Mouse (Mus musculus) myocyte (in vitro differentiated cells): ENCODE measurements at regions not wholly inside any gene's neighbourhood (a gene's known extent, or its start where the extent isn't known, plus 50 kb on each side); places are given as distances from the start of the nearest gene placed in this dataset.
"Not testable (repeated sequence)": the region's sequence is repeated elsewhere in the genome, so short reads cannot be mapped to it uniquely, and the experiment has no call there.

ENCODE experiments used
- H3K27me3 ChIP-seq: one replicate; pipeline ENCODE4 v1.6.1; 2011; ENCODE audit not compliant: control insufficient read depth, insufficient read depth, insufficient read length
- H3K36me3 ChIP-seq: one replicate; pipeline ENCODE4 v1.6.1; 2011; ENCODE audit not compliant: control insufficient read depth, insufficient read depth
- H3K4me2 ChIP-seq: one replicate; pipeline ENCODE4 v1.6.1; 2011; ENCODE audit warnings: low read depth, control low read depth
- H3K4me3 ChIP-seq: one replicate; pipeline ENCODE4 v1.5.1; 2011; ENCODE audit warnings: mild to moderate bottlenecking, control low read depth, moderate library complexity
- H3K79me2 ChIP-seq: one replicate; pipeline ENCODE4 v1.6.1; 2011; ENCODE audit not compliant: control insufficient read depth, insufficient read depth
- H3ac ChIP-seq: one replicate; pipeline ENCODE4 v1.6.1; 2011; ENCODE audit not compliant: control insufficient read depth, insufficient read length
- CEBPB ChIP-seq: IDR thresholded peaks from 2 replicates; pipeline ENCODE4 v1.6.1; 2011; ENCODE audit warnings: mild to moderate bottlenecking, moderate library complexity; ENCODE audit not compliant: poor library complexity, insufficient read depth, severe bottlenecking
- E2F4 ChIP-seq: IDR thresholded peaks from one replicate; pipeline ENCODE4 v1.6.1; 2011; ENCODE audit warnings: mild to moderate bottlenecking, control low read depth, moderate library complexity; ENCODE audit not compliant: insufficient read depth
- MAX ChIP-seq: IDR thresholded peaks from one replicate; pipeline ENCODE4 v1.6.1; 2011; ENCODE audit warnings: low read depth, mild to moderate bottlenecking, control low read depth
- MYOD1 ChIP-seq, 3 experiments: IDR thresholded peaks; one replicate each; pipeline ENCODE4 v1.6.1; 2011; ENCODE audit warnings: control low read depth in 2 of 3, low read depth in 2 of 3, mild to moderate bottlenecking in 2 of 3, moderate library complexity in 1 of 3; ENCODE audit not compliant: insufficient read length in 2 of 3, control insufficient read depth in 1 of 3
- MYOG ChIP-seq, 3 experiments: IDR thresholded peaks; one replicate each; pipeline ENCODE4 v1.6.1; 2011; ENCODE audit warnings: control low read depth in 2 of 3, low read depth in 2 of 3, mild to moderate bottlenecking in 2 of 3; ENCODE audit not compliant: insufficient read length in 2 of 3, control insufficient read depth in 1 of 3, insufficient read depth in 1 of 3
- POLR2A ChIP-seq: IDR thresholded peaks from one replicate; pipeline ENCODE4 v1.6.1; 2011; ENCODE audit warnings: low read depth, mild to moderate bottlenecking, control low read depth, moderate library complexity; ENCODE audit not compliant: insufficient read length
- POLR2AphosphoS2 ChIP-seq: IDR thresholded peaks from one replicate; pipeline ENCODE4 v1.6.1; 2011; ENCODE audit warnings: low read depth, control low read depth; ENCODE audit not compliant: insufficient read length
- REST ChIP-seq: IDR thresholded peaks from one replicate; pipeline ENCODE4 v1.6.1; 2011; ENCODE audit warnings: mild to moderate bottlenecking, control low read depth, moderate library complexity; ENCODE audit not compliant: insufficient read depth, insufficient read length
- SRF ChIP-seq: IDR thresholded peaks from one replicate; pipeline ENCODE4 v1.6.1; 2011; ENCODE audit warnings: low read depth; ENCODE audit not compliant: control insufficient read depth, insufficient read length
- TCF12 ChIP-seq: IDR thresholded peaks from one replicate; pipeline ENCODE4 v1.6.1; 2011; ENCODE audit warnings: mild to moderate bottlenecking, control low read depth; ENCODE audit not compliant: poor library complexity, insufficient read depth, severe bottlenecking
- TCF3 ChIP-seq: IDR thresholded peaks from one replicate; pipeline ENCODE4 v1.6.1; 2011; ENCODE audit warnings: low read depth, control low read depth; ENCODE audit not compliant: insufficient read length
- USF1 ChIP-seq: IDR thresholded peaks from one replicate; pipeline ENCODE4 v1.6.1; 2011; ENCODE audit warnings: low read depth, mild to moderate bottlenecking, control low read depth, moderate library complexity

GRCm38 (mm10) chr15:60303501-60303900 is 287.1 kb upstream of the 4933412E24Rik start:
- no peak for TF ChIP-seq MYOG (IDR thresholded peaks at IDR 0.05; ENCODE audit: control insufficient read depth in 1 of 3, insufficient read depth in 1 of 3, insufficient read length in 2 of 3, low read depth in 2 of 3)
- TF ChIP-seq POLR2A, result no peak
- TF ChIP-seq SRF, result no peak
- TF ChIP-seq TCF12, result no peak
- no peak for TF ChIP-seq POLR2AphosphoS2
- no peak for TF ChIP-seq REST
- no peak for TF ChIP-seq MAX
- no peak for TF ChIP-seq MYOD1 (IDR thresholded peaks at IDR 0.05; ENCODE audit: control insufficient read depth in 1 of 3, insufficient read length in 2 of 3, low read depth in 2 of 3)
- no peak for TF ChIP-seq TCF3
- TF ChIP-seq USF1, result no peak

DNA sequence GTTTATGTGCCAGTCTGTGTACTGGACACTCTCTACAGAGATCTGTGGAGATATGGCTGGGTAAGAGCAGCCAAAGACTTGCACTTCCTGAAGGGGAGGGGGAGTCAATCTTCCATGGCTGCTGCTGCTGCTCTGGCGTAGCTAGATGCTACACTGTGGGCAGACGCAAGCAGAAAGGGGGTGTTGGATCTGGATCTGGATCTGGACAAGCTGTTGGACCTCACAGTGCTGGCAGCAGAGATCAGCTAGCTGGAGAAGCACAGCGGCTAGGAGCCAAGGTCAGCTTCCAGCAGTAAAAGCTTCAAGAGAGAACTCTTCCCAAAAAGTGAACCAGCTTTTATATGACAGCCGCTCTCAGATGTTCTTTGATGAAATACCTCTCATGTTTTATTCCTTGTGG is 285.5 kb upstream of the 4933412E24Rik start:
- H3K4me3 ChIP-seq, result no peak overlapping the region
- H3ac ChIP-seq, result no peak overlapping the region
- no peaks in the 10 kb centered on the region for H3K27me3 ChIP-seq
- H3K36me3 ChIP-seq, result no peaks in the 10 kb centered on the region
- no peaks in the 10 kb centered on the region for H3K79me2 ChIP-seq
- H3K4me2 ChIP-seq, result no peak overlapping the region
- TF ChIP-seq USF1 (no peak), MYOD1 (IDR thresholded peaks at IDR 0.05; ENCODE audit: control insufficient read depth in 1 of 3, insufficient read length in 2 of 3, low read depth in 2 of 3) (no peak), TCF12 (no peak), POLR2A (no peak), MYOG (IDR thresholded peaks at IDR 0.05; ENCODE audit: control insufficient read depth in 1 of 3, insufficient read depth in 1 of 3, insufficient read length in 2 of 3, low read depth in 2 of 3) (no peak), POLR2AphosphoS2 (no peak), REST (no peak), MAX (no peak), E2F4 (no peak), TCF3 (no peak), CEBPB (no peak), SRF (no peak)

More at GRCm38 (mm10) chr15:60303501-60303900, 287.1 kb upstream of the 4933412E24Rik start:
- Histone ChIP-seq H3ac (no peak overlapping the region), H3K27me3 (no peaks in the 10 kb centered on the region), H3K36me3 (no peaks in the 10 kb centered on the region), H3K79me2 (no peaks in the 10 kb centered on the region), H3K4me2 (no peak overlapping the region), H3K4me3 (no peak overlapping the region)

- no peak for TF ChIP-seq MYOG (IDR thresholded peaks at IDR 0.05; ENCODE audit: control insufficient read depth in 1 of 3, insufficient read depth in 1 of 3, insufficient read length in 2 of 3, low read depth in 2 of 3)
- no peak for TF ChIP-seq TCF12
- TF ChIP-seq MAX, result no peak
- TF ChIP-seq POLR2A, result no peak
- no peak for TF ChIP-seq CEBPB
- no peak for TF ChIP-seq USF1
- TF ChIP-seq SRF, result no peak
- TF ChIP-seq MYOD1 (IDR thresholded peaks at IDR 0.05; ENCODE audit: control insufficient read depth in 1 of 3, insufficient read length in 2 of 3, low read depth in 2 of 3), result no peak
- no peak for TF ChIP-seq TCF3
- TF ChIP-seq POLR2AphosphoS2, result no peak
- TF ChIP-seq E2F4, result no peak
- TF ChIP-seq REST, result no peak
- Histone ChIP-seq H3ac (no peak overlapping the region), H3K4me2 (no peak overlapping the region), H3K79me2 (no peaks in the 10 kb centered on the region), H3K36me3 (no peaks in the 10 kb centered on the region), H3K4me3 (no peak overlapping the region), H3K27me3 (no peaks in the 10 kb centered on the region)
Observed at GRCm38 (mm10) chr15:60285321-60285720, 268.9 kb upstream of the 4933412E24Rik start.

DNA sequence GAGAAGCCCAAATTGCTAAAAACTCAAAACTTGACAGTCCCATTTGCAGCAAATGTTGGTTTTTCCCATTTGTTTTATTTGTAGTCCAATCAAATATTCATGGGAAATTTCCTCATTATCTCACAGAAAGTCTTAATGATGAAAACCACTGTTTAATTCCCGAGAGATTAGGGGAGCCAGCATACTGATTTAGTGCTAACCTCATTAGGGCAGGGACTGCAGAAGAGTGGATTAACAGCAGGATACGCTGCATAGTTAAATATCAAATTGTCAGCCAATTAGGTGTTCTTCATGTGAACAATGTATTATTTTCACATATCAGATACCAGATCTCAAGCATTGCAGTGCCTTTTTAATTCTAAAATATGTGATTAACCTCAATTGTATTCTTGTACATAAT is 264.0 kb upstream of the 4933412E24Rik start:
- TF ChIP-seq USF1 (no peak), POLR2A (no peak), MYOG (IDR thresholded peaks at IDR 0.05; ENCODE audit: control insufficient read depth in 1 of 3, insufficient read depth in 1 of 3, insufficient read length in 2 of 3, low read depth in 2 of 3) (no peak), SRF (no peak), REST (no peak), CEBPB (no peak), MAX (no peak), MYOD1 (IDR thresholded peaks at IDR 0.05; ENCODE audit: control insufficient read depth in 1 of 3, insufficient read length in 2 of 3, low read depth in 2 of 3) (no peak), TCF12 (no peak), E2F4 (no peak), TCF3 (no peak), POLR2AphosphoS2 (no peak)
- Histone ChIP-seq H3K79me2 (no peaks in the 10 kb centered on the region), H3K36me3 (no peaks in the 10 kb centered on the region), H3K27me3 (no peaks in the 10 kb centered on the region), H3K4me2 (no peak overlapping the region), H3ac (no peak overlapping the region), H3K4me3 (no peak overlapping the region)

GRCm38 (mm10) chr15:60253661-60254060 is 237.2 kb upstream of the 4933412E24Rik start:
- H3K4me3 ChIP-seq, H3K4me2 ChIP-seq, H3ac ChIP-seq, H3K79me2 ChIP-seq, H3K27me3 ChIP-seq, H3K36me3 ChIP-seq: not testable (repeated sequence)
